In the genomic region with DNA sequence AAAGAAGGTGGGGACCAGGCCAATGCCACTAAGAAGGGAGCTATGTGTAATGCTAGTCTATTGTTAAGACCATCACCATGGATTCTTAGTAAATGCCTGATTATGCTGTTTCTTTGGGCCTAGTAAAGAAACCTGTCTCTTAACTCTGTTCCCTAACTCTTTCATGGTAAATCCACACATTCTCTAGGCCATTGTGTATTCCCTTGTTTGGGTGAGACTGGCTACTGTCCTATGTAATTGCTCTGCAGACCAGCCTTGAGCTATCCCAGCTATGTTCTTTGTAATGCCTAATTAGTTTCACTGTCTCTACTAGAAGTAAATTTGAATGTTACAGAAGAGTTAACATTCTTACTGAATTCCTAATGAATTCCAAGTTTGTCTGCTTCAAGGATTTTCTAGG, we compare ENCODE assay signal across 34 mouse cellular contexts.
"Had no signal": no experiment of that assay in that cellular context is flagged by ENCODE, and none has a peak within 500 bp of the region (broad histone marks: within the 10 kb centered on the region; RNA-seq: fewer than 3 reads in every experiment).

No protein-coding gene starts in this region.

- H3K9ac ChIP-seq: heart, embryonic 12.5 days; heart, embryonic 13.5 days; heart, embryonic 15.5 days; hindbrain, embryonic 12.5 days; hindbrain, embryonic 13.5 days; hindbrain, embryonic 14.5 days; hindbrain, embryonic 15.5 days; intestine, embryonic 15.5 days had no signal

- H3K4me1 ChIP-seq: heart, embryonic 12.5 days; heart, embryonic 13.5 days; heart, embryonic 15.5 days; hindbrain, embryonic 10.5 days; hindbrain, embryonic 12.5 days; hindbrain, embryonic 13.5 days; hindbrain, embryonic 15.5 days; intestine, embryonic 15.5 days had no signal

- ATAC-seq: hindbrain, embryonic 16.5 days; hindbrain, postnatal 0 days; inflammation-experienced regulatory T-cells, adult 6 months; intestine, embryonic 15.5 days; intestine, embryonic 16.5 days; intestine, postnatal 0 days had no signal

- H3K4me2 ChIP-seq: heart, embryonic 11.5 days; heart, embryonic 12.5 days; heart, embryonic 13.5 days; heart, embryonic 15.5 days; hindbrain, embryonic 12.5 days; hindbrain, embryonic 13.5 days; hindbrain, embryonic 14.5 days; hindbrain, embryonic 15.5 days; intestine, embryonic 15.5 days had no signal

- H3K4me3 ChIP-seq: heart, embryonic 12.5 days; heart, embryonic 13.5 days; heart, embryonic 15.5 days; hindbrain, embryonic 10.5 days; hindbrain, embryonic 12.5 days; hindbrain, embryonic 13.5 days; hindbrain, embryonic 15.5 days; intestine, embryonic 15.5 days; layer of hippocampus, adult 2 months; left cerebral cortex, adult 2 months had no signal

- H3K27ac ChIP-seq: heart, embryonic 13.5 days; heart, embryonic 15.5 days; hindbrain, embryonic 10.5 days; hindbrain, embryonic 12.5 days; hindbrain, embryonic 13.5 days; hindbrain, embryonic 14.5 days; hindbrain, embryonic 15.5 days; hindbrain, postnatal 0 days; intestine, embryonic 15.5 days; kidney, postnatal 0 days; layer of hippocampus, adult 2 months; left cerebral cortex, adult 2 months had no signal

- H3K27me3 ChIP-seq: heart, embryonic 12.5 days; heart, embryonic 13.5 days; heart, embryonic 15.5 days; hindbrain, embryonic 12.5 days; hindbrain, embryonic 13.5 days; hindbrain, embryonic 15.5 days; intestine, embryonic 15.5 days had no signal

- H3K9me3 ChIP-seq: heart, embryonic 15.5 days; hindbrain, embryonic 10.5 days; hindbrain, embryonic 12.5 days; hindbrain, embryonic 13.5 days; hindbrain, embryonic 15.5 days; intestine, embryonic 15.5 days had no signal

- DNase-seq: heart, postnatal 10 days; heart, postnatal 14 days; heart, postnatal 36 days; heart, postnatal 4 days; kidney, adult 11 months; kidney, adult 18-20 months; kidney, adult 2 months; kidney, adult 8-10 months; kidney, adult 9 months; kidney, postnatal 10 days; kidney, postnatal 14 days; kidney, postnatal 25 days; kidney, postnatal 36 days; kidney, postnatal 4 days; layer of hippocampus, adult 9-11 months; layer of hippocampus, postnatal 36 days had no signal

- H3K36me3 ChIP-seq: heart, embryonic 12.5 days; heart, embryonic 13.5 days; heart, embryonic 15.5 days; hindbrain, embryonic 10.5 days; hindbrain, embryonic 12.5 days; hindbrain, embryonic 13.5 days; hindbrain, embryonic 15.5 days; intestine, embryonic 15.5 days had no signal
